Mouse (Mus musculus): ENCODE results near the gene Arhgap9.
A peak's percentile ranks its signal among the peaks of the same experiment; 100 is the strongest.

The Arhgap9 gene

GRCm38 (mm10) chr10:127324495-127324894, 2.7 kb downstream of the Arhgap9 start:
- DNase-seq, result peak; percentile 70 to 78

- DNase-seq, result peak in 1 of 2 experiments; percentile 16
Measured at GRCm38 (mm10) chr10:127325454-127326016, 3.8 kb downstream of the Arhgap9 start.

- peak; percentile 43 to 61 for DNase-seq
Measured at GRCm38 (mm10) chr10:127326017-127326801, 4.4 kb downstream of the Arhgap9 start.

- DNase-seq, result peak; percentile 39 to 46
Measured at GRCm38 (mm10) chr10:127326828-127327227, 5.1 kb downstream of the Arhgap9 start.

- DNase-seq, result peak in 1 of 2 experiments; percentile 38
Measured at GRCm38 (mm10) chr10:127327461-127328145, 5.8 kb downstream of the Arhgap9 start.

- no peak for DNase-seq
Measured at GRCm38 (mm10) chr10:127330212-127330611, 8.4 kb downstream of the Arhgap9 start.

GRCm38 (mm10) chr10:127332211-127332874, 10.6 kb downstream of the Arhgap9 start:
- DNase-seq, result peak in 1 of 2 experiments; percentile 39

GRCm38 (mm10) chr10:127333152-127333551, 11.4 kb downstream of the Arhgap9 start:
- peak in 1 of 2 experiments; percentile 26 for DNase-seq

- no peak for DNase-seq
Measured at GRCm38 (mm10) chr10:127335271-127335670, 13.5 kb downstream of the Arhgap9 start.

- no peak for DNase-seq
Measured at GRCm38 (mm10) chr10:127336952-127337351, 15.2 kb downstream of the Arhgap9 start.

GRCm38 (mm10) chr10:127337536-127338099, 15.9 kb downstream of the Arhgap9 start:
- DNase-seq, result no peak

- peak; percentile 86 to 92 for DNase-seq
Measured at GRCm38 (mm10) chr10:127338930-127339682, 17.3 kb downstream of the Arhgap9 start.

- peak; percentile 85 to 90 for DNase-seq
Measured at GRCm38 (mm10) chr10:127339683-127340576, 18.2 kb downstream of the Arhgap9 start.

- peak; percentile 46 to 63 for DNase-seq
Measured at GRCm38 (mm10) chr10:127340577-127341359, 19.0 kb downstream of the Arhgap9 start.

- DNase-seq, result no peak
Measured at GRCm38 (mm10) chr10:127341360-127341690, 19.6 kb downstream of the Arhgap9 start.

GRCm38 (mm10) chr10:127341891-127342639, 20.3 kb downstream of the Arhgap9 start, which contains the start of gene Gli1:
TSS of gene Gli1 (minus strand) at chr10:127341974.
- DNase-seq, result peak; percentile 92 to 93

- DNase-seq, result no peak
Measured at GRCm38 (mm10) chr10:127343029-127343428, 21.3 kb downstream of the Arhgap9 start.

GRCm38 (mm10) chr10:127346173-127346572, 24.4 kb downstream of the Arhgap9 start:
- no peak for DNase-seq

GRCm38 (mm10) chr10:127348957-127349356, 27.2 kb downstream of the Arhgap9 start:
- peak; percentile 43 to 57 for DNase-seq
